Mouse (Mus musculus) 416B (cell line): ENCODE measurements at regions not wholly inside any gene's neighbourhood (a gene's known extent, or its start where the extent isn't known, plus 50 kb on each side); places are given as distances from the start of the nearest gene placed in this dataset.
A peak's percentile ranks its signal among the peaks of the same experiment; 100 is the strongest.
"Not testable (repeated sequence)": the region's sequence is repeated elsewhere in the genome, so short reads cannot be mapped to it uniquely, and the experiment has no call there.

Source experiments
- DNase-seq: peaks from one replicate; pipeline ENCODE4 v3.0.0; 2011; ENCODE audit warnings: low read depth

DNA sequence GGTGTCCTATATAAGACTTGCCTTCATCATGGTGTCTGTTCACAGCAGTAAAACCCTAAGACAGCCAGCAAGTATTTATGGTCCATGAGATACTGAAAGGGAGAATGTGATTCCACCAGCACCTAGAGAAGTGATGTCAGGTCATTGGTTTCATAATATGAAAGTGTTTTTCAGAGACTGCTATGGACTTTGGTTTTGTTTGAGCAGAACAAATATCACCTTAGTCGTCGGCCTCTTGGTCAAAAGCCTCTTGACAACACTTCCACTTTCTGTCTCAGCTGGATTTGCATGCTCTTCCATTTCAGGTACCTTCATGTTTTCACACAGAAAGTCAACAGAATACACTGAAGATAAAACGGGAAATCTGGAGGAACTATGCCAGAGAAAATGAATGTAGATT is 56.7 kb upstream of the Lrrc8b start:
- DNase-seq, result no peak

DNA sequence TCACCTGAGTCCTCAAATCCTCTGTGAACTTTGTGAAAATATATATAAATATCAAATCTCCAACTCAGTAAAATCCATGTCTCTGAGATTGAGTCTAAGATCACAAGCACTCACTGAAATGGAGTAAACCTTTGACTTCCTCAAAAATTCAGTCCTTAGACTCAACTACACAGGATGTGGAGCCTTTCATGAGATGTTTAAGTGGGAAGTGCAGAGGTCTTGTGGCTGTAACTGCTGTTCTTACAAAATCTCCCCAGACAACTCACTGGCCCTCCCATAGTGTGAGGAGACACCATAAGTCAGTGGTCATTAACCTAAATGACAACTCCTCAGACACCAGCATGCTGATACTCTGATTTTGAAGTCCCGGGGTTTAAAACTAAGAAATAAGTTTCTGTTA is 59.2 kb upstream of the Lrrc8b start:
- DNase-seq, result peak; percentile 36

DNA sequence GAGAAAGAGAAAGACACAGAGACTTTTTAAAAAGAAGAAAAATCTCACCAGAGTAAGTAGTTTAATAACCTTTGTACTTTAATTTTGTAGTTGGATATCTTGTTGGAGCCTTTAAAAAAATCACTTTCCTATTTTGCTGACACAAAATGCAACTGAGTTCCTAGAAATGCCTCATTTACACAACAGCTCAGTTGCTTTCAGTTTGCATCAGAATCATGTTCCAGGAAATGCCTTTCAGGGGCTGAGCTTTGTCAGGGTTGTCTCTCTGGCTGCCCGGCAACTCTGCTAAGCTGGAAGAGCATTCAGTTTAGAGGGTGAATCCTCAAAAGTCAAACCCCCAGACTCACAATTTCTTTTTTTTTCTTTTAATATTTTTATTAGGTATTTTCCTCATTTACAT is 60.5 kb upstream of the Gbp6 start:
- DNase-seq, result no peak

DNA sequence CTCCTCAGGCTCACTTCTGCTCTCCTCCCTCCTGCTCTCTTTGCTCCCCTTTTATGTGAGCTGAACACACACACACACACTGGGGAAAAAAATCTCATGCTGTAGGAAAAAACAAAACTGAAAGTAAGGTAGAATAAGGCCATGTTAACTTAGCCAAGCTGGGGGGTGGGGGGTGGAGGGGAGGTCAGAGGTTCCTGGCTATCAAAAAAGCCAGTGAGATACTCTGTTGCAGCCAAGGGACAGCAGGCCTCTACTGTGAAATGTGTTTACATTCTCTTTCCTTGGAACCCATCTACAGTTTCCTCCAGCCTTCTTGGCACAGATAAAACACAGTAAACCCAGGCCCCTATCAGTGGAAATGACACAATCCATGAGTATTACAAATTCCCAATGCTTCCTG is 53.0 kb upstream of the Gbp6 start:
- no peak for DNase-seq

DNA sequence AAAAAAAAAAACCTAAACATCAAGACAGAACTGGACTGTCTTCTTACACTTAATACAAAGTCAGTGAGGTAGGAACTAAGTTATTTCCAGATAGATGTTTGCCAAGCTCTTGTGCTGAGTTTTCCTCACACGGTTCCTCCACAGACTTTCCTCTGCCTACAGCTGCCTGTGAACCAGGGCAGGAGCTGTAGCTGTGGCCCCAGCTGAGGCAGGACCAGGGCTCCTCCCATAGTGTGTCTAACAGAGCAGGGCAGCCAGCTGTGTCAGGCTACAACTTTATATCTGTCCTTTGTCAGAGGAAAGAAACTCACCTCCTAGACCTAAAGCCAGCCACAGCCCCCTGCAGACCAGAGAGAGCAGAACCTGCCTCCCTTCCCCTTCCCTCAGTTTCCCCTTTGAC is 52.5 kb upstream of the Gbp6 start:
- DNase-seq, result not testable (repeated sequence)

DNA sequence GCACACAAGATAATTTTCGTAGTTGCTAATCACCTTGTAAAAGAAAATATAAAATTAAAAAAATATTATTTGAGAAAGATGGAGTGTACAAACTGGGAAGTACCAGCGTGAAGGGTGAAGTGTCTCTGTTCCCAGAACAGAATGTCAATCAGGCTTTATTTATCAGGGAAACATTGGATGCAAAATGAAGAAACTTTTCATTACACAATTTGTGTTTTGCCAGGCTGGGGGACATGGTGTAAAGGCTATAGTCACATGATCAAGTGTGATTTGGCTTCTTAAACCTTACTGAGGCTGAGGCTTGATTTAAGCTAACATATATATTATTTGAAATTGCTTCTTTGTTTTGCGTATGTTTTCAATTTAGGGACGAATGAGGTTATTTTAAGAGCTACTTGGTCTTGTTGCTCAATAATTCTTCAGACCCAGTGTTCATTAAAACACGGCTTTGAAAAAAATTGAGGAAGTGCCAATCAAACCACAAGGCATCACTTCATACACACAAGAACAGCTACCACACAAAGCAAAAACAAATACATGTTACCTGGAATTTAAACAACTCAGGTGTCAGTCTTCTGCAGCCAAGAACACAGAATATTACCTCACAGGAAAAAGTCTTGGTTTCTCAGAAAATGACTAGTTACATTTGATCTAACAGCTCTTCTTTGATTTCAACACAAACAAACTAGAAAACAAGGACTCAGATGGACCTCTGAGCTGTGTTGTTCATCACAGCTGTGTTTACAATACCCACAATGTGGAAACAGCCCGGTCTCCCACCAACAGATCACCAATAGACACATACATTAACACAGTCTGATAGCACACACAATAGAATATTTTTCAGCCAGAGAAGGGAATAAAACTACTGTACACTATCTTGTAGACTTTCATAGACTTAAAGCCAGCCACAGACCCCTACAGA is 51.6 kb upstream of the Gbp6 start:
- DNase-seq, result peak; percentile 62

DNA sequence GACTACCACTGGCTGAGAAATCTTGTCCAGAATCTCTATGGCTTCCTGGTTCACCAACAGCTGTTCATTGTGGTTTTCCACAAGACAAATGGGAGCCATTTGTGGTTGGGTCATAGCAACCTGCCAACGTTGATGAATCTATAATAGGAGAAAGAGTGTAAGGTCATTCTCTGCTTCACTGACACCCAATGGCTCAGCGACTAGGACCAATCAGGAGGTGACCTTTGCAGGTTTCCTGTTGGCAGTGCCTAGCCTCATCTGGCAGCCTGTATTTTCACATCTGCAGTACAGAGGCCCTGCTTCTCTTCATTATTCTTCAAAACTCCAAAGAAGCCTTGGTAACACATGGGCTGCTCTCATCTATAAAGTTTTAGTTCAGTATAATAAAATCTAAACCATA is 50.3 kb upstream of the Gbp6 start:
- peak; percentile 88 for DNase-seq
